Mouse (Mus musculus): ENCODE measurements around the gene Etfdh. TPM values are rescaled to one million over a fixed set of nuclear protein-coding genes. Genes with fewer than 3 reads are reported as not detected.
"Not testable (repeated sequence)": the region's sequence is repeated elsewhere in the genome, so short reads cannot be mapped to it uniquely, and the experiment has no call there.

Etfdh gene
- total RNA-seq, 2 experiments from 2014 or later, result 221 to 262 TPM

- DNase-seq (ENCODE audit: low spot score in 2 of 2), result no peak
Measured at GRCm38 (mm10) chr3:79578164-79578563, 51.1 kb downstream of the Etfdh start.

- no peak for DNase-seq (ENCODE audit: low spot score in 2 of 2)
Measured at GRCm38 (mm10) chr3:79577606-79578005, 51.7 kb downstream of the Etfdh start.

GRCm38 (mm10) chr3:79576865-79577264 is 52.4 kb downstream of the Etfdh start:
- DNase-seq (ENCODE audit: low spot score in 2 of 2), result no peak

- no peak for DNase-seq (ENCODE audit: low spot score in 2 of 2)
Measured at GRCm38 (mm10) chr3:79576468-79576816, 52.9 kb downstream of the Etfdh start.

- DNase-seq (ENCODE audit: low spot score in 2 of 2), result no peak
Measured at GRCm38 (mm10) chr3:79575576-79576467, 53.5 kb downstream of the Etfdh start.

GRCm38 (mm10) chr3:79574336-79574735 is 55.0 kb downstream of the Etfdh start:
- no peak for DNase-seq (ENCODE audit: low spot score in 2 of 2)

- not testable (repeated sequence) for DNase-seq (ENCODE audit: low spot score in 2 of 2)
Measured at GRCm38 (mm10) chr3:79573376-79573775, 55.9 kb downstream of the Etfdh start.

- DNase-seq (ENCODE audit: low spot score in 2 of 2), result no peak
Measured at GRCm38 (mm10) chr3:79572399-79572798, 56.9 kb downstream of the Etfdh start.

GRCm38 (mm10) chr3:79569351-79569681 is 60.0 kb downstream of the Etfdh start:
- DNase-seq (ENCODE audit: low spot score in 2 of 2), result no peak

- no peak for DNase-seq (ENCODE audit: low spot score in 2 of 2)
Measured at GRCm38 (mm10) chr3:79568629-79569350, 60.5 kb downstream of the Etfdh start.

- DNase-seq (ENCODE audit: low spot score in 2 of 2), result peak; percentile 79 to 86
Measured at GRCm38 (mm10) chr3:79567703-79568362, 61.5 kb downstream of the Etfdh start, which contains the start of gene Fnip2. Gene Fnip2, minus strand, starts transcription at chr3:79567796.

- peak; percentile 34 to 38 for DNase-seq (ENCODE audit: low spot score in 2 of 2)
Measured at GRCm38 (mm10) chr3:79566716-79567691, 62.3 kb downstream of the Etfdh start.

GRCm38 (mm10) chr3:79564875-79565606 is 64.3 kb downstream of the Etfdh start:
- DNase-seq (ENCODE audit: low spot score in 2 of 2), result no peak

- no peak for DNase-seq (ENCODE audit: low spot score in 2 of 2)
Measured at GRCm38 (mm10) chr3:79563511-79563910, 65.8 kb downstream of the Etfdh start.

- no peak for DNase-seq (ENCODE audit: low spot score in 2 of 2)
Measured at GRCm38 (mm10) chr3:79561784-79562715, 67.2 kb downstream of the Etfdh start.

- no peak for DNase-seq (ENCODE audit: low spot score in 2 of 2)
Measured at GRCm38 (mm10) chr3:79560555-79560954, 68.7 kb downstream of the Etfdh start.

- DNase-seq (ENCODE audit: low spot score in 2 of 2), result no peak
Measured at GRCm38 (mm10) chr3:79559773-79560045, 69.6 kb downstream of the Etfdh start.

GRCm38 (mm10) chr3:79559021-79559772 is 70.1 kb downstream of the Etfdh start:
- no peak for DNase-seq (ENCODE audit: low spot score in 2 of 2)
